Mouse (Mus musculus) liver, postnatal 0 days (tissue): Measurements from ENCODE around the gene Tff3.

Experiments used
- CTCF ChIP-seq: sonication (generic); IDR thresholded peaks from 2 replicates; pipeline ENCODE4 v1.5.1; 2016; ENCODE audit warnings: antibody characterized with exemption, low read depth
- EP300 ChIP-seq: IDR thresholded peaks from 2 replicates; pipeline ENCODE4 v1.6.1; 2016; ENCODE audit warnings: antibody characterized with exemption, low read depth, mild to moderate bottlenecking

DNA sequence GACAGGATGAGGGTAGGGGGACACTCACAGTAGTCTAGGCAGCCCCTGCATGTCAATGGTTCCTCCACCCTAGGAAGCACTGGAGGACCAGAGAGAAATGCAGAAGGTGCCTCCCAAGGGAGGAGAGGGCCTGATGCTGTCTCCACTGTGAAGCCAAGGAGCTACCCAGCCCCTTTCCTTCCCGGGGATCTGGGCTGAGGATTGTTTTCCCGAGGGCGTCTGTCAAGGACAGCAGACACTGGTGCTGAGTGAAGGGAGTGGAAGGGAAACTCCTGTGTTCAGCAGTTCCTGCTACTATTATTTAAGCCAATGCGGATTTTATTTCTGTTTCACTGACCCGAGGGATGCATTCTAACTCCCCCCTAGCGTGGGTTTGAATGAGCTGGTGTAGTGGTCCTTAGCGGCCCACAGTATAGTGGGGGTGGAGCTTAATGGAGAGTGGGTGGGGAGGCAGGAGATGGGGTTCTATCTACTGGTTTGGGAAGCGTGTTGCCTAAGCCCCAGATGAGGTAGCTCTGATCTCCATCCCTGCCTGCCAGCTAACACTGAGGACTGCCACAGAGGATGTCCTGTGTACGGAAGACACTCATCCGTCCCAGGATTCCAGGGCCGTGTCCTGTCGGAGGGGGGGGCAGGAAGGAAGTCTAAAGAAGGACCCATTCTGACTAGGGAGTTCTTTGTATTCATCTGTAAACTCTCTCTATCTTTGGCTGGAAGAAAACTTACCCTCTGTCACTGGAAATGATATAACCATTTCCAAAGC lies 50.2 kb downstream of the Tff3 start:
- TF ChIP-seq CTCF (no peak), EP300 (no peak)
